Mouse (Mus musculus): ENCODE data around the gene Specc1.

The Specc1 gene

GRCm38 (mm10) chr11:62047817-62048640 lies 91.5 kb downstream of the Specc1 start:
- in situ Hi-C loops (cut with MboI, MseI) = loop anchor here (5.0 kb wide), 3 partner anchors 79 to 229 kb away; partner anchors contain the start of gene Specc1

GRCm38 (mm10) chr11:62049170-62049569 lies 92.6 kb downstream of the Specc1 start:
- in situ Hi-C loops (cut with MboI, MseI) = loop anchor here (5.0 kb wide), 3 partner anchors 78 to 228 kb away; partner anchors contain the start of gene Specc1

- in situ Hi-C loops (cut with MboI, MseI) = no loop called here
Measured at GRCm38 (mm10) chr11:62050356-62051330, 94.1 kb downstream of the Specc1 start.

- in situ Hi-C loops (cut with MboI, MseI) = no loop called here
Measured at GRCm38 (mm10) chr11:62051487-62051886, 94.9 kb downstream of the Specc1 start.

GRCm38 (mm10) chr11:62053928-62054327 lies 97.4 kb downstream of the Specc1 start:
- in situ Hi-C loops (cut with MboI, MseI) = no loop called here

GRCm38 (mm10) chr11:62064565-62064964 lies 108.0 kb downstream of the Specc1 start:
- in situ Hi-C loops (cut with MboI, MseI) = no loop called here

- in situ Hi-C loops (cut with MboI, MseI) = no loop called here
Measured at GRCm38 (mm10) chr11:62065655-62066054, 109.1 kb downstream of the Specc1 start.

GRCm38 (mm10) chr11:62069554-62069953 lies 113.0 kb downstream of the Specc1 start:
- in situ Hi-C loops (cut with MboI, MseI) = no loop called here

- in situ Hi-C loops (cut with MboI, MseI) = no loop called here
Measured at GRCm38 (mm10) chr11:62070206-62070605, 113.6 kb downstream of the Specc1 start.

GRCm38 (mm10) chr11:62072406-62072805 lies 115.8 kb downstream of the Specc1 start:
- in situ Hi-C loops (cut with MboI, MseI) = no loop called here

- in situ Hi-C loops (cut with MboI, MseI) = no loop called here
Measured at GRCm38 (mm10) chr11:62073575-62074140, 117.1 kb downstream of the Specc1 start.

GRCm38 (mm10) chr11:62074578-62074977 lies 118.0 kb downstream of the Specc1 start:
- in situ Hi-C loops (cut with MboI, MseI) = no loop called here

- in situ Hi-C loops (cut with MboI, MseI) = no loop called here
Measured at GRCm38 (mm10) chr11:62075071-62075470, 118.5 kb downstream of the Specc1 start.

- in situ Hi-C loops (cut with MboI, MseI) = no loop called here
Measured at GRCm38 (mm10) chr11:62075551-62075950, 119.0 kb downstream of the Specc1 start.

GRCm38 (mm10) chr11:62076345-62077156 lies 120.0 kb downstream of the Specc1 start:
- in situ Hi-C loops (cut with MboI, MseI) = no loop called here

- in situ Hi-C loops (cut with MboI, MseI) = no loop called here
Measured at GRCm38 (mm10) chr11:62077157-62077865, 120.7 kb downstream of the Specc1 start.

GRCm38 (mm10) chr11:62078371-62078770 lies 121.8 kb downstream of the Specc1 start:
- in situ Hi-C loops (cut with MboI, MseI) = no loop called here

GRCm38 (mm10) chr11:62079100-62079857 lies 122.7 kb downstream of the Specc1 start:
- in situ Hi-C loops (cut with MboI, MseI) = no loop called here

GRCm38 (mm10) chr11:62080476-62080875 lies 123.9 kb downstream of the Specc1 start:
- in situ Hi-C loops (cut with MboI, MseI) = no loop called here

GRCm38 (mm10) chr11:62086648-62087047 lies 130.1 kb downstream of the Specc1 start:
- in situ Hi-C loops (cut with MboI, MseI) = no loop called here
